Mouse (Mus musculus): ENCODE results near the gene Lor. TPM values are rescaled to one million over a fixed set of nuclear protein-coding genes. Genes with fewer than 3 reads are reported as not detected.

Gene Lor
- polyA plus RNA-seq, 1 experiment from 2014 or later, result 0.69 TPM

DNA sequence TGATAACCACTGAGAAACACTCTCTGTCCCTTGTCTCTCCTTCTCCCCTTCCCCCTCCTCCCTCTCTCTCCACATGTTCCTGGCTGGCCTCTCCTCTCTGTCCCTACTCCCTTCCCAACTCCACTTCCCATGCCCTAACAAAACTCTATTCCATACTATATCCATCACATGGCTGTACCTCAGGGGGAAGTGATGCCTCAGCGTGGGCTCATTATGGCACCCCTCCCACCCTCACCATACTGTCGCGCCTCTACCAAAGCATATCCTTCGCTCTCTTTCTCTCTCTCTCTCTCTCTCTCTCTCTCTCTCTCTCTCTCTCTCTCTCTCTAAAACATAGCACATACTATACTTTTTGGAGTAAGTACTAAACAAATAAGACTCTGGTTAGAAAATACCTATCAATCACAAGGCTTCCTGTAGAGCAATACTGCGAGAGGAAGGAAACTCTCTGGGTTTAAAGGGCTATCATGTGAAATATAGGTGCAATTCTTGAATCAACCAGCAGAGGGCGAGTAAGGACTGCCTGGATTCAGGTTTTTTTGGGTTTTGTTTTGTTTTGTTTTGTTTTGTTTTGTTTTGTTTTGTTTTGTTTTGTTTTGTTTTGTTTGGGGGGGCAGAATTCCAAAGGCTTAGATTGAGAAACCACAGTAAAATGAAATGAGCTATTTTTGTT lies 32.4 kb downstream of the Lor start:
- 52% methylated on average over 6 of the region's 6 CpGs for WGBS
- no peak for ATAC-seq (ENCODE audit: low FRiP score, low TSS enrichment)

DNA sequence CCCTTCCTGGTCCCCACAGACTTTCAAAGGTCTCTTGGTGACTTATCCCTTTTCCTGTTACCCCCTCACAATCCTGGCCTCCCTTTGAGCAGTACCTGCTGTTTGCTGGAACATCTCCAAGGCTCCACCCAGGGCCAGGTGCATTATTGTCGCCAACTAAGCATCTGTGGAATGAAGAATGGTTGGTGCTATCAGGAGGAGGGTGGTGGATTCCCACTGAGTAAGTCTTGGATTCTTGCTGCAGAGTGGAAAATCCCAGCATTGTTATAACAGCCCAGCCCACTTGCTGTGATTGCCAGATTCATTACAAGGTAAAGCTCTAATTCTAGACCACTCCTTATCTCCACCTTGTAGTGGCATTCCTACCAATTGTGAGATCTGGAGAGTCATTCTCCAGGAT lies 49.0 kb downstream of the Lor start:
- Histone ChIP-seq H3K27me3 (ENCODE audit: insufficient read depth, low read length) (no peaks in the 10 kb centered on the region), H3K4me2 (replicated peaks; ENCODE audit: low read depth, low read length) (no peak overlapping the region), H3K4me1 (ENCODE audit: insufficient read depth, low read length) (no peaks in the 10 kb centered on the region), H3K4me3 (ENCODE audit: low read length) (no peak overlapping the region), H3K27ac (ENCODE audit: low read length) (no peak overlapping the region), H3K9ac (replicated peaks; ENCODE audit: low read length) (no peak overlapping the region), H3K9me3 (ENCODE audit: low read length) (no peaks in the 10 kb centered on the region), H3K36me3 (ENCODE audit: insufficient read depth, low read length) (no peaks in the 10 kb centered on the region)
- no peak for ATAC-seq (ENCODE audit: low FRiP score, low TSS enrichment)
- WGBS, result 65% methylated on average over 1 of the region's 1 CpGs

More for the DNA sequence above, 32.4 kb downstream of the Lor start:
- Histone ChIP-seq H3K4me2 (replicated peaks; ENCODE audit: low read depth, low read length) (no peak overlapping the region), H3K27ac (ENCODE audit: low read length) (no peak overlapping the region), H3K36me3 (ENCODE audit: insufficient read depth, low read length) (no peaks in the 10 kb centered on the region), H3K4me1 (ENCODE audit: insufficient read depth, low read length) (no peaks in the 10 kb centered on the region), H3K9ac (replicated peaks; ENCODE audit: low read length) (no peak overlapping the region), H3K4me3 (ENCODE audit: low read length) (no peak overlapping the region), H3K27me3 (ENCODE audit: insufficient read depth, low read length) (no peaks in the 10 kb centered on the region), H3K9me3 (ENCODE audit: low read length) (no peaks in the 10 kb centered on the region)

DNA sequence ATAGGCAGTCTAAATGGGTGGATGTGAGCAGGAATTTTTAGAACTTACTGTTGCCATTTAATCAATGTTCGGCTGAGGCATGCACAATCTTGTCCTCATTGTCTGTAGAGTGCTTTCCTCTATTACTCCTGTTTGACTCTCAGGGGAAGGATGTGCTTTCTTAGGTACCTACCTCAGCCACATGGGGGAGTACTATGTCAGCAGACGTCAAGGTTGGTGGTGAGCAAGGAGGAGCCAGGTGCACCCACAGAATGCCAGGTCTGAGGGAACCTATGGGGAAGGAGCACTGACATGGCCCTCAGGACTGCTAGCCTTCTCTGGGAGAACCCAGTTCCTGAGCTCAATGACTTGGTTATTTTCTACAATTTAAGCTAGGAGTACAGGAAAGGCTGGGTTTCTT lies 49.7 kb downstream of the Lor start:
- Histone ChIP-seq H3K36me3 (ENCODE audit: insufficient read depth, low read length) (no peaks in the 10 kb centered on the region), H3K4me3 (ENCODE audit: low read length) (no peak overlapping the region), H3K27ac (ENCODE audit: low read length) (no peak overlapping the region), H3K4me1 (ENCODE audit: insufficient read depth, low read length) (no peaks in the 10 kb centered on the region), H3K9ac (replicated peaks; ENCODE audit: low read length) (no peak overlapping the region), H3K9me3 (ENCODE audit: low read length) (no peaks in the 10 kb centered on the region), H3K27me3 (ENCODE audit: insufficient read depth, low read length) (no peaks in the 10 kb centered on the region), H3K4me2 (replicated peaks; ENCODE audit: low read depth, low read length) (no peak overlapping the region)
- 47% methylated on average over 2 of the region's 2 CpGs for WGBS
- no peak for ATAC-seq (ENCODE audit: low FRiP score, low TSS enrichment)

Small RNA genes lying within 50 kb of the gene (microRNA-seq; reads per million reads assigned to microRNA genes)
- not detected for gene Gm25145

Other genes with a start within 250 kb of the Lor start
- gene Pglyrp3, start 68.6 kb downstream of the Lor start, polyA plus RNA-seq (2015; fragmentation: Nextera tagmentation; extraction: Ambion mirVana), result not detected in 2 replicates
- not detected in 2 replicates for gene Prr9, start 40.8 kb upstream of the Lor start, polyA plus RNA-seq (2015; fragmentation: Nextera tagmentation; extraction: Ambion mirVana)
- not detected in 2 replicates for gene Lelp1, start 59.6 kb upstream of the Lor start, polyA plus RNA-seq (2015; fragmentation: Nextera tagmentation; extraction: Ambion mirVana)
- gene Sprr2a1, start 132.7 kb upstream of the Lor start, polyA plus RNA-seq (2015; fragmentation: Nextera tagmentation; extraction: Ambion mirVana), result 0.12 TPM in 1 of 2 replicates, not detected in the other
- gene Sprr2a2, start 132.8 kb upstream of the Lor start, polyA plus RNA-seq (2015; fragmentation: Nextera tagmentation; extraction: Ambion mirVana), result 2.8 and 3.6 TPM in 2 replicates
- gene Sprr2a3, start 202.3 kb upstream of the Lor start, polyA plus RNA-seq (2015; fragmentation: Nextera tagmentation; extraction: Ambion mirVana), result 0.49 and 0.69 TPM in 2 replicates
- gene Sprr2b, start 233.5 kb upstream of the Lor start, polyA plus RNA-seq (2015; fragmentation: Nextera tagmentation; extraction: Ambion mirVana), result not detected in 2 replicates

Data from kidney, embryonic 16.5 days (tissue).